Mouse (Mus musculus) embryonic fibroblast, embryonic 13.5 days (primary cell): ENCODE measurements around the gene Plce1. TPM values are rescaled to one million over a fixed set of nuclear protein-coding genes. Genes with fewer than 3 reads are reported as not detected.
"Not testable (repeated sequence)": the region's sequence is repeated elsewhere in the genome, so short reads cannot be mapped to it uniquely, and the experiment has no call there.

Source experiments
- H3K27ac ChIP-seq: 2 replicates; pipeline ENCODE4 v1.5.1; 2012; ENCODE audit warnings: low read length, control low read depth, inconsistent platforms; ENCODE audit not compliant: insufficient read depth
- H3K4me1 ChIP-seq: 2 replicates; pipeline ENCODE4 v1.6.1; 2011; ENCODE audit warnings: low read length; ENCODE audit not compliant: control insufficient read depth, insufficient read depth
- H3K4me3 ChIP-seq: 2 replicates; pipeline ENCODE4 v1.5.1; 2011; ENCODE audit warnings: mild to moderate bottlenecking, control low read depth, low read length; ENCODE audit not compliant: insufficient read depth
- CTCF ChIP-seq: IDR thresholded peaks from 2 replicates; pipeline ENCODE4 v1.5.1; 2011; ENCODE audit warnings: mild to moderate bottlenecking, control low read depth, low read length, moderate library complexity, borderline replicate concordance; ENCODE audit not compliant: insufficient read depth
- POLR2A ChIP-seq: IDR thresholded peaks from 2 replicates; pipeline ENCODE4 v1.6.1; 2011; ENCODE audit warnings: low read depth, mild to moderate bottlenecking, control low read depth, low read length, moderate library complexity
- polyA plus RNA-seq: library from polyadenylated mRNA; stranded (reverse); fragments of >200 nt; gene quantifications from 2 replicates; pipeline ENCODE4 v1.2.4, GENCODE M21; 2011; ENCODE audit warnings: low read depth; ENCODE audit not compliant: missing spikeins, insufficient read length

Gene Plce1
- polyA plus RNA-seq, 1 experiment = 10.8 TPM

DNA sequence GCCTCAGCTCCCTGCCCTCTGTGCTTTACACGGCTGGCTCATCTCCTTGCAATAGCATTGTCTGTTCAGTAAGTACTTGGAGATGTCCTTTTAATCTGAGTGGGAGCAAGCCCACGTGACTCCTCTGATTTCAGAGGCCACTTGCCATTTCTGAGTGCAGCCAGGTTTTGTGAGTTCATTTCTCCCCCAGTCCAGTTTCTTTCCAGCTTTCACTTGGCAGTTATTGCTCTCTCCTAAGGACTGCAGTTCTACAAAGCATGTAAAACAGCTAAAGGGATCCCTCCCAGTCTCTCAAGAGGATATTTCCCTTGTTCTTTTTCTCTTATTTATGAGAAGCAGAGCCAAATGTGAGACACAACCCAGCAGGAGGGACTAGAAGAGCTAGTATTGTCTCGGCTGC is 58.4 kb downstream of the Plce1 start:
- Histone ChIP-seq H3K27ac (no peak overlapping the region), H3K4me1 (no peaks in the 10 kb centered on the region; the same call in 1 of the 2 replicates), H3K4me3 (no peak overlapping the region)
- TF ChIP-seq CTCF = no peak
- TF ChIP-seq POLR2A = no peak

DNA sequence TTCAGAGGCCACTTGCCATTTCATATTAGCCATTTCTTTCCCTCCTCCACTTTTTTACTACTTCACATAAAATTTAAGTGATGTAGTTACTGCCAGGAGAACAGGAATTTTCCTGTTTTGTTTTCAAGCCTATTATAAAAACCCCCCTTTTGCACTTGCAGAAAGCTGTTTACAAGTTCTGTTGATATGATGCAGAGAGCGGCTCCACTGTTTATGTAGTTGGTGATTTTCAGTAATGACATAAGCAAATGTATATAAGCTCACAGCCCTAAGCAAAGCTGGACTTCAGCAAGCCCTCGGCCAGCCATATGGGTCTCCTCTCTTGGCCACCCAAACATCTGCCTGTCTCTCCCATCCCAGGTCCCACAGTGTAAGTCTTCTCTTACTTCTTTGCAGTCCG is 59.6 kb downstream of the Plce1 start:
- TF ChIP-seq CTCF = no peak
- no peak for TF ChIP-seq POLR2A
- no peaks in the 10 kb centered on the region; the same call in 1 of the 2 replicates for H3K4me1 ChIP-seq
- H3K4me3 ChIP-seq = no peak overlapping the region
- no peak overlapping the region for H3K27ac ChIP-seq

DNA sequence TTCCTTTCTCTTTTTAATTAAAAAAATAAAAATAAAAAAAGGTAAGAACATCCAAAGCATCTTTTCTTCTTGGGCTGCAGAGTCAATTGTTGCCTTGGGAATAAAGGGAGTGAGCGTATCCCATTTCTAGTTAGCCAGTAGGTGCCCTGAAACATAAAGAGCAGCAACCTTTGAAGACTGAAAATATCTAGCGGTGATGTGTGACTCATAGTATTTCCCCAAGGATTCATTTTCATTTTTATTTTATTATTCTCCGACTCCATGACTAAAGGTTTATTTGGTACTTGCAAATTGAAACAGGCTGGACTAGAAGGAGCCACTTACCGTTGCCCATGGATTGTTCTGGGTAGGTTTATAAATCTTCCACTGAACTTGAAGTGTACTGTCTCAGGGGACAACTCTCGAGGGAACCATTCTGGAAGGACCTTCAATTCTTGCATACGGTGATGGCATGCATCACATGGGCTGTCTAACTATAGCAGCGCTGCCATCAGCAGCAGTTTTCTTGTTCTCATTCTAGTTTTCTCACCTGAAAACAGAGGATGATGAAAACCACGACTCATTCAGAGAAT is 68.7 kb downstream of the Plce1 start:
- TF ChIP-seq CTCF (no peak), POLR2A (no peak)
- no peaks in the 10 kb centered on the region for H3K4me1 ChIP-seq
- H3K4me3 ChIP-seq = no peak overlapping the region
- H3K27ac ChIP-seq = no peak overlapping the region

DNA sequence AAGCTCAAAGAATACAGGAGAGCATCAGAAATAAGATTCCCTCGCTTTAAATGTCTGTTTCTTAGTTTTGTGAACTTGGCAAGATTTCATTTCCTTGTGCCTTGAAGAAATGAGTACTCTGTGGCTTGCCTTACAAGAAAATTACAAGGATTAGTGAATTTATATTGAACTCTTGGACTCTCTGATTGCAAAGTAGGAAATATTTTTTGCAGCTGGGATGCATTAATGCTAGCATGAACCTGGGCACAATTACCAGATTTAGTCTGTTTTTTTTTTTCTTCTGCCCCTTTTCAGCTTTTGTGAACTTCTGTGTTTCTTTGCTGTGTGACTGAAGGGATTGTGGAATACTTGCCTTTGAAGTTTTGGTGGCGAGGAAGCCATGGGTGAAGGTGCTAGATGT is 72.6 kb downstream of the Plce1 start:
- no peak overlapping the region; the same call in 1 of the 2 replicates for H3K27ac ChIP-seq
- TF ChIP-seq CTCF (no peak), POLR2A (no peak)
- H3K4me1 ChIP-seq = no peaks in the 10 kb centered on the region; the same call in 1 of the 2 replicates
- no peak overlapping the region for H3K4me3 ChIP-seq

DNA sequence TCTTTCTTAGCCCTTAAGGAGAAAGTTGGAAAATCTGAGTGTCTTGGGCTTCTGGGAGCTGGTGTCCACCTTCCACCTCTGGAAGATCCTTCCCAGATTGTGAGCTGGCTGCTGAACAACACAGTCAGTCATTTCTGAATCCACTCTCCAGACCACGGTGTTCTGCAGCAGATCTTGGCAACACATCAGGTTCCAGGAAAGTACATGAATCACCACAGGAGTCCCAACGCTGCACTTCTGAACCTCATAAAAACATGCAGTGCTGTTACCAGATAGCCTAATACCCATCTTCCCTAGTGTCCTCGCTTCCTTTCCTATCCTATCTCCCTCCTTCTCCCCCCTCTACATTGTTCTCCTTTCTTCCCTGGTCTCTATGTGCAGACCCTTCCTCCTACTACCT is 74.5 kb downstream of the Plce1 start:
- Histone ChIP-seq H3K4me3 (no peak overlapping the region), H3K27ac (no peak overlapping the region), H3K4me1 (no peaks in the 10 kb centered on the region; the same call in 1 of the 2 replicates)
- TF ChIP-seq POLR2A (no peak), CTCF (no peak)

DNA sequence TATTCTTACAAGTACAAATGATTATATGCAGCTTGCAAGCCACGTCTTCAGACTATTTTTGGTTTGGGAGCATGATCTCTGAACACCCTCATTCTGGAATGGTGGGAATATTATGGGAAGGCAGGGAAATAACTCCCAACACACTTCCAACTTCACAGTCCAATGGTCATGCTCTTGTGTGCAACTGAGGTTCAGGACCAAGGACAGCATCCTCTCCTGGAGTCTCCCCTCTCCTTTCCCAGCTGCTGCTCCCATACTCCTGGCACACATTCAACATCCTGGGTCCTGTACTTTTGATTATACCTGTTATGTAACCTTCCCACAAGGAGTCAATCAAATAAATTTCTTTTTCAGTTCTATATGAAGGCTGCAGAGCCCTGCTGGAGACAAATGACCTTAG is 77.9 kb downstream of the Plce1 start:
- Histone ChIP-seq H3K4me1 (no peaks in the 10 kb centered on the region; the same call in 1 of the 2 replicates), H3K27ac (no peak overlapping the region), H3K4me3 (no peak overlapping the region)
- TF ChIP-seq POLR2A = no peak
- TF ChIP-seq CTCF = no peak

DNA sequence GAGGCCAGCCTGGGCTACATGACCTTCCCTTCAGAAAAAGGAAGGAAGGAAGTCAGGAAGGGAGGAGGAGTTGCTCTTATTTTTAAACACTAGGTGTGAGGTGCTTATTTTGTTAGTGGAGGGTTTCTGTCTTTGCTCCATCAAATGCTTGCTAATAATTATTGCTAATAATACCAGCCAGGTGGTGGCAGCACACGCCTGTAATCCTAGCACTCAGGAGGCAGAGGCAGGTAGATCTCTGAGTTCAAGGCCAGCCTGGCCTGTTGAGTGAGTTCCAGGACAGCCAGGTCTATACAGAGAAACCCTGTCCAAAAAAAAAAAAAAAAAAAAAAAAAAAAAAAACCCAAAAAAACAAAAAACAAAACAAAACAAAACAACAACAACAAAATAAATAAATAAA is 81.0 kb downstream of the Plce1 start:
- not testable (repeated sequence) for H3K27ac ChIP-seq

GRCm38 (mm10) chr19:38566156-38566555 is 85.2 kb downstream of the Plce1 start:
- Histone ChIP-seq H3K27ac (no peak overlapping the region), H3K4me3 (no peak overlapping the region), H3K4me1 (no peaks in the 10 kb centered on the region)
- TF ChIP-seq POLR2A (no peak), CTCF (no peak)

More for the DNA sequence above, 81.0 kb downstream of the Plce1 start:
- H3K4me1 ChIP-seq, H3K4me3 ChIP-seq: not testable (repeated sequence)

DNA sequence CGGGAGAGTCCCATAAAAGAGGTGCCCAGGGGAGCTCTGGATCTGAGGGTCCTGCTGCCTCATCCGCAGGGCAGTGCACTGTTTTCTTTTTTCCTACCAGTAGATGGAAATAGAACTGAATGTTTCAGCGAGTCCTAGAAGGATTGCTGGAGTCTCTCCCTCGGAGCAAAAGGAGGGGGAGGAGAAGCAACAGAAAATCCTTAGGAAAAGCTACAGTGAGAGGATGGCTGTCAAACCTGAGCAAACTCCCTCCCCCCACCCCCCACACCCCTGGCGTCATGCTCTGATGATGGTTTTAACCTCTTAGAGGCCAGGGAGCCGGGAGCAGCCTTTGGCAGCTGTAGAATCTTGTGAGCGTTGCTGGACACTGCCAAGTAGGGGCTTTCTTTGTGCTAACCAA is 85.8 kb downstream of the Plce1 start:
- Histone ChIP-seq H3K27ac (no peak overlapping the region), H3K4me3 (no peak overlapping the region), H3K4me1 (no peaks in the 10 kb centered on the region)
- TF ChIP-seq CTCF (no peak), POLR2A (no peak)

DNA sequence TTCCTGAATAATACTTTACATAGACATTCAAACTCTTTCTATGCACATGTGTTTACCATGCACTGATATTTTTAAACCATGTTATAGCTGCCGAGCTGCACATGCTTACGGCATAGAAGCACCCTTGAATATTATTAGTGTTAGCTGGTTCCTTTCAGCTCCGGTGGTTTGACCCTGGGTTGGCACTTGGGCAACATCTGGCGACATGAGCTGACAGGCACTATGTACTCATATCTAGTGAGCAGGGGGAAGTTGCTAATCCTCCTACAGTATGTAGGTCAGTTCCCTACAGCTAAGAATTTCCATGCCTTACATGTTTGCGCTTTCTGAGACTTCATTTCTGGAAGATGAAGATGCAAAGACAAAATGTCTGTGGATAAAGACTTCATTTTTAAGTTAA is 86.4 kb downstream of the Plce1 start:
- no peak for TF ChIP-seq CTCF
- no peak for TF ChIP-seq POLR2A
- Histone ChIP-seq H3K27ac (no peak overlapping the region), H3K4me3 (no peak overlapping the region), H3K4me1 (no peaks in the 10 kb centered on the region)
